Mouse (Mus musculus): ENCODE results near the gene Klhdc8b.
A peak's percentile ranks its signal among the peaks of the same experiment; 100 is the strongest.

The Klhdc8b gene

DNA sequence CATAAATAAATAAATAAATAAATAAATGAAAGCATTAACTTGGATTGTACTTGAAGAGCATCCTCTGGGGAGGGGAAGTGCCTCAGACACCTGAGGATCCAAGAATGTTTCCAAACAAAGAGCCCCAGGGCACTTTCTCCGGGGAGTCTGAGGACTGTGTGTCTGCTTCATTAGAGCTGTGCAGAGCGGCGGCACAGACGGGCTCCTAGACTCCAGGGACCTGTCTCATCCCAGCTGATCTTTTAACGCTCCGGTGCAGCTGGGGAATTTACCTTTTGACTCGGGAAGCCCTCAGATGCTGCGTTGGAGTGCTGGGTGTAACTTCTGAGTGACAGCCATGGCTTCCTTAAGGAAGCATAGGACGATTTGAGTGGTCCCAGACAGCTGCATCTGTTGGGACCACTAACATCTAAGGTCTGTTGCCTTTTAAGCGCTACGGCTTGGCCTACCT lies at the start of gene Klhdc8b:
Klhdc8b (minus strand) TSS at position 401 of the 451 bp plus-strand sequence.
- DNase-seq (ENCODE audit: low read depth): no peak

DNA sequence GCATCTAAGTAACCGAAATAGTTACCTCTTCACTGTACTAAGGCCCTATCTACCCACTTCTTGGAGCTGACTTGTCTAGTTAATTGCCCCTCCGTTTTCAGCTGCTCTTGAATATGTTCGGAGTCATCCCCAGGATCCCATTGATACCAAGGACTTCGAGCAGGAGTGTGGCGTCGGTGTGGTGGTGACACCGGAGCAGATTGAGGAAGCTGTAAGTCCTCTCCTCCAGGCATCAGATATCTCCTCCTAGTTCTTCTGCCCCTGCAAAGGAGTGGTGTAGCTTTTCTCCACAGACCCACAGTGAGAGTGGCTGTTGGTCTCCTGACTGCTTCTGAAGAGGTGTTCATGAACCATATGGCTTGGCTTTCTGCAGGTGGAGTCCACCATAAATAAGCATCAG lies 47.4 kb upstream of the Klhdc8b start:
- DNase-seq (ENCODE audit: low read depth): no peak

DNA sequence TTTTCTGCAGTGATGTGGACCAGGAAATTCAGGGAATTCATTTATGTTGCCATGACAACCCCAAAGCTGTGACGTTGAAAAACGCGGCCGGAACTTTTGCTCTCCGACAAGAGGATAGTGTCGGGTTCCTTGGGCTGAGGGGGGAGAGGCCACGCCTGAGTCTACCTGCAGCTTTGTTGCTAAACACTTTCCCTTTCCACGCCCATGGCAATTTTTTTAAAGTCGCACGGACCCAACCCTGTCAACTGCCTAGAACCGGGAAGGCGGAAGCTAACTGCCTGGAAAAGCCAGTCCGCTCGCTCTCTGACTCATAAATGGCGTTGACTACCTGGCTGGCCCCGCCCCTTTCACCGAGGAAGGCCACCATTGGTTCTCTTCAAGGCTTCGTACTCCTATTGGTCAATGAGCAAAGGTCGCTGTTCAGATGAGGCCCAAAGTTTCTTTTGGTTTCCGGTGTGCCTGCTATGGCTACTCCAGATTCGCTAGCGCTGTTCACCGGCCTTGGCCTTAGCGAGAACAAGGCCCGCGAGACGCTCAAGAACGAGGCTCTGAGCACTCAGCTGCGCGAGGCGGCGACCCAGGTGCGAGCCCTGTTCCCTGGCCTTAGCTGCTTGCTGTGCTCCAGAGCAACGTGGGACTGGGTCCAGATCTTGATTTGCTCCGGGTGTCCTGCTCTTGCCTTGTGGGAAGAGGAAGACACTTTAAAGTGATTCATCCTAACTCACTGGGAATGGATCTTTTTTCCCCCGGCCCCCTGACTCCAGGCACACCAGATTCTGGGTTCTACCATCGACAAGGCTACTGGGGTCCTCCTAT lies 46.4 kb upstream of the Klhdc8b start, which contains the start of gene Qars:
Qars (plus strand) TSS at position 88 of the 816 bp plus-strand sequence.
- DNase-seq (ENCODE audit: low read depth): peak; percentile 95

DNA sequence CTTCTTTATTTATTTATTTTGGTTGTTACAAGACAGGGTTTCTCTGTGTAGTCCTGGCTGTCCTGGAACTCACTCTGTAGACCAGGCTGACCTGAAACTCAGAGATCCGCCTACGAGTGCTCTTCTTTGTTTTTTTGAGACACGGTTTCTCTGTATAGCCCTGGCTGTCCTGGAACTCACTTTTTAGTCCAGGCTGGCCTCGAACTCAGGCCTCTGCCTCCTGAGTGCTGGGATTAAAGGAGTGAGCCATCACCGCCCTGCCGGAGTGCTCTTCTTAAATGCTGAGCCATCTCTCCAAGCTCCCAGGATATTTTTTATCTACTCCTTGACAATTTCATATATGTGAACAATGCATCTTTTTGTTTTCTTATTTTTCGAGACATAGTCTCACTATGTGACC lies 45.5 kb upstream of the Klhdc8b start:
- DNase-seq (ENCODE audit: low read depth): no peak

DNA sequence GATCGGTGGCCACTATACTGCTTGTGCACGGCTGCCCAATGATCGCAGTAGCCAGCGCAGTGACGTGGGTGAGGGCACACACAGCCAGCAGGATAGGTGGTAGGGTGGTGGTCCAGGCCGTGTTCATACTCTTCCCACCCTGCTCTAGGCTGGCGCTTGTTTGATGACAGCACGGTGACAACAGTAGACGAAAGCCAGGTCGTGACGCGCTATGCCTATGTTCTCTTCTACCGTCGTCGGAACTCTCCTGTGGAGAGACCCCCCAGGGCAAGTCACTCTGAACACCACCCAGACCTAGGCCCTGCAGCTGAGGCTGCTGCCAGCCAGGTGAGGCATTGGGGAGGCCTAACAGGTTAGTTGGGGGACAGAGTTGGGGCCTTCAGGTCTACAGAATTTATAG lies 38.6 kb upstream of the Klhdc8b start:
- no peak for DNase-seq (ENCODE audit: low read depth)

DNA sequence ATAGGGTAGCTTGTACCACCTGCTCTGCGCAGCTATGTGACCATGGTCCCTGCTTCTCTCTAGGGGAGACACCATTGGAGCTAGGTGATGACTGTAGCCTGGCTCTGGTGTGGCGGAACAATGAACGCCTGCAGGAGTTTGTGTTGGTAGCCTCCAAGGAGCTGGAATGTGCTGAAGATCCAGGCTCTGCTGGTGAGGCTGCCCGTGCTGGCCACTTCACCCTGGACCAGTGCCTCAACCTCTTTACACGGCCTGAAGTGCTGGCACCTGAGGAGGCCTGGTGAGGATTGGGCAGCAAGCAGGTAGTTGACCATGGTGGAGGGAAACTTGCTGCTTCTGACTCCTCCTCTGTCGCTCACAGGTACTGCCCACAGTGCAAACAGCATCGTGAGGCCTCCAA lies 37.9 kb upstream of the Klhdc8b start:
- no peak for DNase-seq (ENCODE audit: low read depth)

DNA sequence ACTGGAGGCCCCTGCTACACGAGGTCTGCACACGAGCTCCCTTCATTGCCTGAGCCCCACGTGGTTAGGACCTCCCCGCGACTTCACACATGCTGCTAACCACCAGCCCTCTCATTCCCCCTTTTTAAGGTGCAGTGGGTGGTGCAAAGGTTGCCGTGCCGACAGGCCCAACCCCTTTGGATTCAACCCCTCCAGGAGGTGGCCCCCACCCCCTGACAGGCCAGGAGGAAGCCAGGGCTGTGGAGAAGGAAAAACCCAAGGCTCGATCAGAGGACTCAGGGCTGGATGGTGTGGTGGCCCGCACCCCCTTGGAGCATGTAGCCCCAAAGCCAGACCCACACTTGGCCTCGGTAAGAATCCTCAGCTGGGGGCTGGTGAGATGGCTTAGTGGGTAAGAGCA lies 33.5 kb upstream of the Klhdc8b start:
- DNase-seq (ENCODE audit: low read depth): no peak

DNA sequence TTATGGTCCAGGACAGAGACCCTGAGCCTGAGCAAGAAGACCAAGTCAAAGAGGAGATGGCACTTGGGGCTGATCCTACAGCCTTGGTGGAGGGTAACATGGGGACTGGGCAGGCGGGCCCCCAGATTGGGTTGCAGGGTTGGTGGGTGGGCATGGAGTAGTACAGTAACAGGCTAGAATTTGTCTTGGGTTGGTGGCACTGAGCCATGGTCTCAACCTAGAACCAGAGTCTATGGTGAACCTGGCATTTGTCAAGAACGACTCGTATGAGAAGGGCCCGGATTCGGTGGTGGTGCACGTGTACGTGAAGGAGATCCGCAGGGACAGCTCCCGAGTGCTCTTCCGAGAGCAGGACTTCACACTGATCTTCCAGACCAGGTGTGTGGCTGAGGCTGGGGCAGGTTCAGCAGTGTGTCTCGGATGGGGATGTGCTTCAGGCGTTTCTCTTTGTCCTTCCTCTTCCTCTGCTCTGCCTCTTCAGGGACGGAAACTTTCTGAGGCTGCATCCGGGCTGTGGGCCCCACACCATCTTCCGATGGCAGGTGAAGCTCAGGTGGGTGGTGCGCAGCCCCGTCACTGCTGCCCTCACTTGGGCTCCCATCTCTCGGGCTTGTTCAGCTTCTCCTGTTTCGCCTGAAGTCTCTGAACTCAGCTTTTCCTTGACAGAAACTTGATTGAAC lies 32.9 kb upstream of the Klhdc8b start:
- no peak for DNase-seq (ENCODE audit: low read depth)

DNA sequence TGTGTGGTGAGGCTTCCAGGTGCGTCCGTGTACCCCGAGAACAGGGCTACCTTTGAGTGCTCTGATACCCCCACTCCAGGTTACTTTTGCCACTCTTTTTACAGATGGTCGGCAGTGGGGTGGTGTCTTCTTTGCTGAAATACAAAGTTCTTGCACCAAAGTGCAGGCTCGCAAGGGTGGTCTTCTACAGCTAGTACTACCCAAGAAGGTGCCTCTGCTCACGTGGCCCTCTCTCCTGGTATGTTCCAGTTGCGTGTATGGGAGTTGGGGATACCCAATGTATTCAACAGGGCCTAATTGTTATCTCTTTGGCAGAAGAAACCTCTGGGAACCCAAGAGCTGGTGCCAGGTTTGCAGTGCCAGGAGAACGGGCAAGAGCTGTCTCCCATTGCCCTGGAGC lies 31.9 kb upstream of the Klhdc8b start:
- no peak for DNase-seq (ENCODE audit: low read depth)

DNA sequence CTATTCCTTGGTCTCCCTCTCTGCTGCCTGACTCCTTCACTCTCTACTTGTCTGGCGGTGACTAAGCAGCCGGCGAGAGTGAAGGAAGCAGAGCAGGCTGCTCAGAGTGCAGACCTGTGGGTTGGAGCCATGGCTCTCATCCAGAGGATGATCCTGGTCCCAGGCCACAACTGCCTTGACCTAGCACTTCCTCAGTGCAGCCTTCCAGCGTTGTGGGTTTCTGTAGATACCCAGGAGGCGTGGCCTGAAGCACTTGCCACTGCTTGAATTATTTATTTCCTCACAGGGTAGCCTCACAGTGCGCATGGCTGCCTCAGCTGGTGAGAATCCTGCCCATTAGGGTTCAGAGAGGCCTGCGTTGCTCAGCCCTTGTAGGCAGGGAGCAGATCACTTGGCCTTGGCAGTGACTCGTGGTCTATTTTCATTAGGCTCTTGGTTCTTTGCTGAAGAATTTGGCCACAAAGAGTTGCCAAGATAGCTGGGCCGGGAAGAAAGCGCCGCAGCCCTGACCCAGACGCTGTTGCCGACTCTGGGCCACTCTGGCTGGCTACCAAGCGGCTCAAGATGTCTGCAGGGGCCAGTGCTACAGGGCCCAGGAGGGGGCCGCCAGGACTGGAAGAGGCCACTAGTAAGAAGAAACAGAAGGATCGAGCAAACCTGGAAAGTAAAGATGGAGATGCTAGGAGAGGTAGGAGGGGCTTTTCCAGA lies 30.8 kb upstream of the Klhdc8b start:
- DNase-seq (ENCODE audit: low read depth): no peak

DNA sequence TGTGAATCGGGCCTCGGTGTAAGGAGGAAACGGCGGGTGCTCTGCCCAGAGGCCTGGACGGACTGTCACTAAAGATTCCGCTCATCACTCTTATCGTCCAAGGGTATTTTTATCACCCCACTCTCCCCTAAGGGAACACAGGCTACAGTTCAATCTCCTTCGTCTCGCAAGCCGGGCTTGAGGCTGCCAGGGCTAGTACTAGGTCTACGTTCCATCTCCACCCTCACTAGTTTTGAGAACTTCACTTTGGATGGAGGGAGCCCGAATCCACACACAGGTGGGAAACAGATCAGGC lies 29.9 kb upstream of the Klhdc8b start:
- no peak for DNase-seq (ENCODE audit: low read depth)

DNA sequence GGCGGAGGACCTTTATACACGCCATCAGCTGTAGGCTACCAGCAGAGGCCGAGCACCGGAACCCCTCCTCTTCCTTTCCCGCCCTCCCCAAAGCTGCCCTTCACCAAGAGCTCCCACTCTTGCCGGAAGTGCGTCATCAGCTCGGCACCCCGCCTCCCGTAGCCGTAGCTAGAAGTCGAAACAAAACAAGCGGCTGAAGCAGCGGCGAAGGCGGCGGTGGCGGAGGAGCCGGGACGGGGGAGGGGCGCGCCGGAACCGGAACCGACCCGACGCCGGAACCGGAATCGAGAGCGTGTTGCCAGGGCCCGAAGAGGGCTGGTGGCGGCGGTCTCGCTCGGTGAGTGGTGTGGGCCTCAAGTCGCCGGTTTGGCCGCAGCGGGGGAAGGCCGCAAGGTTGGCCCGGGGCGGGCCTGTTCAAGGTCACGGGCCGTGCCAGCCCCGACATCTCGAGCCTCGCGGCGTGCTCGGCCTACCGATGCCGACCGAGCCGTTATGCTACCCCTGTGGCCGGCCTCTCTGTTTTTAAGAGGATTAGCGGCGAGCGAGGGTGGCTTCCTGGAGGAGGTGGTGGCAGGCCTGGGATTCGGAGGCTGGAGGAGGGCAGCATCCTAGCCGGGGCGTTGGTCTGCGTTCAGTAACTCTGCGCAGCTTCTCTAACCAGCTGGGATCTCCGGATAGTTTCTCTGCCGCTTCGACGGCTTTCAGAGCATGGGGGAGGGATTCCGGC lies 29.3 kb upstream of the Klhdc8b start, which contains the start of gene Usp19:
Usp19 (plus strand) TSS at position 44 of the 727 bp plus-strand sequence.
- peak; percentile 92 for DNase-seq (ENCODE audit: low read depth)

DNA sequence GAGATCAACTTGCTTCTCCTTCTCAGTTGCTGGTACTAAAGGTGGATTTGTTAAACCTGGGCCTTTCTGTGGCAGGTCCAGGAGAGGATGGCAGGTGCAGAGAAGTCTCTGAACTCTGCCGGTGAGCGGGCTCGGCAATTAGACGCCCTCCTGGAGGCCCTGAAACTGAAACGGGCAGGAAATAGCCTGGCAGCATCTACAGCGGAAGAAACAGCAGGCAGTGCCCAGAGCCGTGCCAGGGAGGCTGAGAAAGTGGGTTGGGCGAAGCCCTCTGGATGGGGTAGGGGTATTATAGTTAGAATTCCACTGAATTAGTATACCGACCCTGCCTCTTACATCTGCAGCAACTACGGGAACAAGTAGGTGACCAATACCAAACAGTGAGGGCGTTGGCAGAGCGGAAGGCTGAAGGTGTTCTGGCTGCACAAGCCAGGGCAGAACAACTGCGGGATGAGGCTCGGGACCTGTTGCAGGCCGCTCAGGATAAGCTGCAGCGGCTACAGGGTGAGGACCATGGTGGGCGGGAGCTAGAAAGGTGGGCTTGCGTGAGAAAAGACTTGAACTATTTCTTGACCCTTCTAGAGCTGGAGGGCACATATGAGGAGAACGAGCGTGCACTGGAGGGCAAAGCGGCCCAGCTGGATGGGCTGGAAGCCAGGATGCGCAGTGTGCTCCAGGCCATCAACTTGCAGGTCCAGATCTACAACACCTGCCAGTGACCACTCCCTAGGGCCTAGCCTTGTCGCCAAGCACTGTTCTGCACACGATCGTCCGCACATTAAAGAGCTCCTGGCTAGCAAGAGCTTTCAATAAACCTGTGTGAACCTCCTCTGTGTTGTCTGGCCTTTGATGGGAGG lies 28.5 kb upstream of the Klhdc8b start:
- DNase-seq (ENCODE audit: low read depth): no peak

DNA sequence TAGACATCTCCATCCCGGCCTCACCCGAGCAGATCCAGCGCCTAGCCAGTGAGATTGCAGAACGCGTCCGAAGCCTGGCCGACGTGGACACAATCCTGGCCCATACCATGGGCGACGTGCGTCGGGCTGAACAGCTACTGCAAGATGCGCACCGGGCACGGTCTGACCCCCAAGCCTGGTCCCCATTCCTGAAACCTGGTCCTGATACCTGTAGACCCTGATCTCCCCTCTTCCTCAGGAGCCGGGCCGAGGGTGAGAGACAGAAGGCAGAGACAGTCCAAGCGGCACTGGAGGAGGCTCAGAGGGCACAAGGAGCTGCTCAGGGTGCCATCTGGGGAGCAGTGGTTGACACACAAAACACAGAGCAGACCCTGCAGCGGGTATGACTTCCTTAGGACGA lies 27.8 kb upstream of the Klhdc8b start:
- DNase-seq (ENCODE audit: low read depth): no peak

DNA sequence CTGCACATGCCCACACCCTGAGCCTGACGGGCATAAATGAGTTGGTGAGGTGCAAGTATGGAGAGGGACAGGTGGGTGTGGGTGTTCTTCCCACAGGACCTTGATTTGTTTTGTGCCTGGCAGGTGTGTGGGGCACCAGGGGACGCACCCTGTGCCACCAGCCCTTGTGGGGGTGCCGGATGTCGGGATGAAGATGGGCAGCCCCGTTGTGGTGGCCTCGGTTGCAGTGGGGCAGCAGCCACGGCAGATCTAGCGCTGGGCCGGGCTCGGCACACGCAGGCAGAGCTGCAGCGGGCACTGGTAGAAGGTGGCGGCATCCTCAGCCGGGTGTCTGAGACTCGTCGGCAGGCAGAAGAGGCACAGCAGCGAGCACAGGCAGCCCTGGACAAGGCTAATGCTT lies 27.0 kb upstream of the Klhdc8b start:
- no peak for DNase-seq (ENCODE audit: low read depth)

DNA sequence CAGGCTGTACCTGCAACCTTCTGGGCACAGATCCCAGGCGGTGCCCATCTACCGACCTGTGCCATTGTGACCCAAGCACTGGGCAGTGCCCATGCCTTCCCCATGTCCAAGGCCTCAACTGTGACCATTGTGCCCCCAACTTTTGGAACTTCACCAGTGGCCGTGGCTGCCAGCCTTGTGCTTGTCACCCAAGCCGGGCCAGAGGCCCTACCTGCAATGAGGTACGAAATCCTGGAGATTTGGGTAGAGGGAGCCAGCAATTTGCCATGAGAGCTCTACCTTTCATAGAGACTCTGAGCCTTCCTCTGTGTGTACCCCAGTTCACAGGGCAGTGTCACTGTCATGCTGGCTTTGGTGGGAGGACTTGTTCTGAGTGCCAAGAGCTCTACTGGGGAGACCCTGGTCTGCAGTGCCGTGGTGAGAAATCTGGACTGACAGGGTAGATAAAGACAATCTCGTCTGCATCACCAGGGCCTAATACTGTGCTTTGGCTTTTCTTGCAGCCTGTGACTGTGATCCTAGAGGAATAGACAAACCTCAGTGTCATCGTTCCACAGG lies 25.7 kb upstream of the Klhdc8b start:
- no peak for DNase-seq (ENCODE audit: low read depth)

DNA sequence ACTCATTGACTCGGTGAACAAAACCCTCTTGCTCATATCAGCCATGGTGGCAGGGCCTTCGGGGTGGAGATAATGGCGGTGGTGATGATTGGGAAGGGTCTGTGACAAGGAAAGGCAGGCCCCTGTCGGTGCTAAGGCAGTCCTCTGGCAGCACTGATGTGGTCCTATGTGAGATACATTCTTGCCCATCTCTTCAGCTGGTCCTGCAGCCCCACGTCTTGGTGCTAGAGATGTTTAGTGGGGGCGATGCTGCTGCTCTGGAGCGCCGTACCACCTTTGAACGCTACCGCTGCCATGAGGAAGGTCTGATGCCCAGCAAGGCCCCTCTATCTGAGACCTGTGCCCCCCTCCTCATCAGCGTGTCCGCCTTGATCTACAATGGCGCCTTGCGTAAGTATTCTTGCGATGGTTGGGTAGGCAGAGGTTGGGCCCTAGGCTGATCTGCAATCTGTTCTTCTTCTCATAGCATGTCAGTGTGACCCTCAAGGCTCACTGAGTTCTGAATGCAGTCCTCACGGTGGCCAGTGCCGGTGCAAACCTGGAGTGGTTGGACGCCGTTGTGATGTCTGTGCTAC lies 24.0 kb upstream of the Klhdc8b start:
- DNase-seq (ENCODE audit: low read depth): no peak

DNA sequence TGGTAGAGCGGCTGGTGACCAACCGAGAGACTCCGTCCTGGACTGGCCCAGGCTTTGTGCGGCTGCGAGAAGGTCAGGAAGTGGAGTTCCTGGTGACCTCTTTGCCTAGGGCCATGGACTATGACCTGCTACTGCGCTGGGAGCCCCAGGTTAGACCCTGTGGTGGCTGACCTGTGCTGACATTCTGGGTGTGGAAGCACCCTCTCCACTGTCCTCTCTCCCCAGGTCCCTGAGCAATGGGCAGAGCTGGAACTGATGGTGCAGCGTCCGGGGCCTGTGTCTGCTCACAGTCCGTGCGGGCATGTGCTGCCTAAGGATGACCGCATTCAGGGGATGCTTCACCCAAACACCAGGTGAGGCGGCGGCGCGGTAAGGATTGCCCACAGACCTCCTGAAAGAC lies 22.6 kb upstream of the Klhdc8b start:
- no peak for DNase-seq (ENCODE audit: low read depth)

DNA sequence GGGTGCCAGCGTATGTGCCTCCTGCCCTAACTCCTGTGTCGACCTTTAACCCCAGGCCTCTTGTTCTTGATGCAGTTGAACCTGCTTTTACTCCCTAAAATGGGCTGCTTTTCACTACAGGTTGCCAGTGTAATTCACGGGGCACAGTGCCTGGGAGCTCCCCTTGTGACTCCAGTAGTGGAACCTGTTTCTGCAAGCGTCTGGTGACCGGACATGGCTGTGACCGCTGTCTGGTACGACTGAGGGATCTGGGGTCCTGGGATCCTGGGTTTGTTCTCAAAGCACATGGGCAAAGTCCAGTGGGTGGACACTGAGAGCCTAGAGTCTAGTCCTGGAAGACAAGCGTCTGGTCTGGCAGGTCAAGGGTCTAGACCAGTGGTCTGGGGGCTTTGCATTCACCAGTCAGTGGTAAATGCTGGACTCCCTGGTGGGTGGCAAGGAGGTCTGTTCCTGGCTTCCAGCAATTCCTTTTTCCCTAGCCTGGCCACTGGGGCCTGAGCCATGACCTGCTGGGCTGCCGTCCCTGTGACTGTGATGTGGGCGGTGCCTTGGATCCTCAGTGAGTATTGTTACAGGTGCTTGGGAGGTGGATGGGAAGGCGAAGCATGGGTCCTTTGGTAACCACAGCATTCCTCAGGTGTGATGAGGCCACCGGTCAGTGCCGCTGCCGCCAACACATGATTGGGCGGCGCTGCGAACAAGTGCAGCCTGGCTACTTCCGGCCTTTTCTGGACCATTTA lies 21.8 kb upstream of the Klhdc8b start:
- no peak for DNase-seq (ENCODE audit: low read depth)
